Mouse (Mus musculus): ENCODE results near the gene Esp16. TPM values are rescaled to one million over a fixed set of nuclear protein-coding genes. Genes with fewer than 3 reads are reported as not detected.

Esp16 gene
- polyA plus RNA-seq (2012; rRNA removed): not detected in 2 replicates

DNA sequence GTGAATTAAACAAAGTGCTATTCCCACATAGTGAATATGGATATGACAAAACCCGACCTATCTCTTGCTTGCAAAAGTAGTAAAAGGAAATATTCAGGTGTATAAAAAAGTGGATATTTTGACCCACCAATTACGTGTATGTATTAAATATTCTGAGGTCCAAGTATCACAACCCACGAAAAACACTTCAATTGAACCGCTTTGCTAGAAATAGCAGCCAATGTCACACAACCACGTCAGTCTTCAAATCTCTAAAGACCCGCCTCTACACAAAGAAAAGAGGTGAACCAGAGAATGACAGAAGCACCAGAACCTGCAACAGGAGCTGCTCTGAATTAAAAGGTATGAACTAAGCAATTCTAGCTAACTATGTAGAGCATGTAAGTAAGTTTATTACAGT lies at the start of gene Esp16:
Gene Esp16 (plus strand): TSS at position 301 of the 400 bp plus-strand sequence.

Other genes with a start within 250 kb of the Esp16 start
- gene Esp18, start 129.8 kb upstream of the Esp16 start, polyA plus RNA-seq (2012; rRNA removed): not detected in 2 replicates
- gene Esp15, start 104.8 kb downstream of the Esp16 start, polyA plus RNA-seq (2012; rRNA removed): not detected in 2 replicates

All from liver, embryonic 18 days (tissue).